Mouse (Mus musculus): ENCODE data around the gene Brdt.

- TF ChIP-seq MAFK (IDR thresholded peaks at IDR 0.05; ENCODE audit: insufficient read depth, low read depth, low read length) = no peak
- no peak for TF ChIP-seq CHD2 (IDR thresholded peaks at IDR 0.05; ENCODE audit: low read depth, low read length)
Observed at GRCm38 (mm10) chr5:107320703-107321102, 10.3 kb upstream of the Brdt start.

All from ES-E14 (cell line).